Mouse (Mus musculus) E14TG2a.4 (cell line): ENCODE data around the gene Dnali1.
A peak's percentile ranks its signal among the peaks of the same experiment; 100 is the strongest.

Experiments used
- H3K27me3 ChIP-seq: 2 replicates; pipeline ENCODE4 v1.6.1; 2014; ENCODE audit warnings: low read length, control low read depth; ENCODE audit not compliant: insufficient read depth
- H3K36me3 ChIP-seq: 2 replicates; pipeline ENCODE4 v1.6.1; 2014; ENCODE audit warnings: low read length, control low read depth; ENCODE audit not compliant: insufficient read depth
- H3K4me1 ChIP-seq: replicated peaks from 2 replicates; pipeline ENCODE4 v1.6.1; 2014; ENCODE audit warnings: low read depth, low read length, control low read depth
- H3K4me3 ChIP-seq: replicated peaks from 2 replicates; pipeline ENCODE4 v1.5.1; 2014; ENCODE audit warnings: mild to moderate bottlenecking, low read length
- H3K9me3 ChIP-seq: 2 replicates; pipeline ENCODE4 v1.6.1; 2014; ENCODE audit warnings: low read length, control low read depth
- CTCF ChIP-seq: conservative IDR thresholded peaks from 2 replicates; pipeline ENCODE4 v1.5.1; 2014; ENCODE audit warnings: low read length
- NANOG ChIP-seq: IDR thresholded peaks from 2 replicates; pipeline ENCODE4 v1.6.1; 2014; ENCODE audit warnings: borderline replicate concordance, low read length, mixed read lengths
- POU5F1 ChIP-seq: IDR thresholded peaks from 2 replicates; pipeline ENCODE4 v1.6.1; 2014; ENCODE audit warnings: low read length, borderline replicate concordance

The Dnali1 gene

GRCm38 (mm10) chr4:125017431-125017830 lies 48.1 kb downstream of the Dnali1 start:
- no peaks in the 10 kb centered on the region for H3K9me3 ChIP-seq
- no peaks in the 10 kb centered on the region for H3K4me1 ChIP-seq
- no peak overlapping the region for H3K4me3 ChIP-seq
- H3K36me3 ChIP-seq, result no peaks in the 10 kb centered on the region
- TF ChIP-seq POU5F1 (no peak), CTCF (no peak), NANOG (no peak)
- peaks cover 34% of the 10 kb centered on the region for H3K27me3 ChIP-seq

- Histone ChIP-seq H3K36me3 (no peaks in the 10 kb centered on the region), H3K4me3 (no peak within 1 kb of the TSS), H3K27me3 (peaks cover 31% of the 10 kb centered on the region), H3K4me1 (peaks cover 4% of the 10 kb centered on the region; the same call in 1 of the 2 replicates), H3K9me3 (no peaks in the 10 kb centered on the region)
- TF ChIP-seq NANOG, result no peak
- no peak for TF ChIP-seq POU5F1
- no peak for TF ChIP-seq CTCF
Observed at GRCm38 (mm10) chr4:125015806-125016635, 49.5 kb downstream of the Dnali1 start, which contains the start of gene Gnl2. Gene Gnl2 (plus strand): TSS chr4:125016585.

GRCm38 (mm10) chr4:125008712-125009111 lies 56.8 kb downstream of the Dnali1 start:
- no peaks in the 10 kb centered on the region for H3K9me3 ChIP-seq
- H3K36me3 ChIP-seq, result no peaks in the 10 kb centered on the region
- no peak for TF ChIP-seq CTCF
- TF ChIP-seq NANOG, result no peak
- no peak for TF ChIP-seq POU5F1
- no peak overlapping the region for H3K4me3 ChIP-seq
- peaks cover 61% of the 10 kb centered on the region for H3K27me3 ChIP-seq
- peaks cover 30% of the 10 kb centered on the region for H3K4me1 ChIP-seq

- H3K9me3 ChIP-seq, result no peaks in the 10 kb centered on the region
- H3K27me3 ChIP-seq, result peaks cover 65% of the 10 kb centered on the region
- no peak overlapping the region for H3K4me3 ChIP-seq
- peaks cover 30% of the 10 kb centered on the region for H3K4me1 ChIP-seq
- no peaks in the 10 kb centered on the region for H3K36me3 ChIP-seq
- TF ChIP-seq CTCF (no peak), NANOG (no peak), POU5F1 (no peak)
Observed at GRCm38 (mm10) chr4:125008220-125008619, 57.3 kb downstream of the Dnali1 start.

GRCm38 (mm10) chr4:125007460-125007859 lies 58.0 kb downstream of the Dnali1 start:
- Histone ChIP-seq H3K9me3 (no peaks in the 10 kb centered on the region), H3K36me3 (no peaks in the 10 kb centered on the region), H3K4me3 (peak overlapping the region; percentile 54; the same call in 1 of the 2 replicates), H3K4me1 (peaks cover 30% of the 10 kb centered on the region), H3K27me3 (peaks cover 59% of the 10 kb centered on the region)
- TF ChIP-seq CTCF, result no peak
- no peak for TF ChIP-seq POU5F1
- TF ChIP-seq NANOG, result no peak
